Mouse (Mus musculus) thymus, adult 2 months (tissue): ENCODE measurements around the gene Erich6b. TPM values are rescaled to one million over a fixed set of nuclear protein-coding genes. Genes with fewer than 3 reads are reported as not detected.

Experiments
- DNase-seq: peaks from one replicate; pipeline ENCODE4 v3.0.0; 2021
- H3K27ac ChIP-seq: fragments of 200-500 bp; 2 replicates; pipeline ENCODE4 v1.5.1; 2012; ENCODE audit warnings: low read length, control low read depth; ENCODE audit not compliant: control insufficient read depth, insufficient read depth
- H3K27me3 ChIP-seq: fragments of 200-500 bp; 2 replicates; pipeline ENCODE4 v1.6.1; 2012; ENCODE audit warnings: mild to moderate bottlenecking, low read length, moderate library complexity, mixed read lengths; ENCODE audit not compliant: control insufficient read depth, insufficient read depth
- H3K36me3 ChIP-seq: fragments of 200-500 bp; 2 replicates; pipeline ENCODE4 v1.6.1; 2012; ENCODE audit warnings: mild to moderate bottlenecking, low read length, moderate library complexity; ENCODE audit not compliant: control insufficient read depth, insufficient read depth
- H3K4me1 ChIP-seq: fragments of 200-500 bp; replicated peaks from 2 replicates; pipeline ENCODE4 v1.6.1; 2012; ENCODE audit warnings: low read length; ENCODE audit not compliant: control insufficient read depth, insufficient read depth
- H3K4me3 ChIP-seq: fragments of 200-500 bp; 2 replicates; pipeline ENCODE4 v1.5.1; 2012; ENCODE audit warnings: mild to moderate bottlenecking, low read length, control low read depth, moderate library complexity; ENCODE audit not compliant: control insufficient read depth, insufficient read depth
- CTCF ChIP-seq: fragments of 200-500 bp; IDR thresholded peaks from 2 replicates; pipeline ENCODE4 v1.5.1; 2012; ENCODE audit warnings: mild to moderate bottlenecking, control low read depth, low read length, moderate library complexity, borderline replicate concordance; ENCODE audit not compliant: control insufficient read depth, poor library complexity, insufficient read depth; ENCODE audit errors: extremely low read depth
- POLR2A ChIP-seq: fragments of 200-500 bp; IDR thresholded peaks from 2 replicates; pipeline ENCODE4 v1.6.1; 2012; ENCODE audit warnings: mild to moderate bottlenecking, low read length, control low read depth, moderate library complexity; ENCODE audit not compliant: control insufficient read depth, poor library complexity, insufficient read depth; ENCODE audit errors: extremely low read depth
- WGBS: fragments of 180-500 bp; shearing (Covaris S2); methylation state at CpG from one replicate; pipeline ENCODE4 v1.1.7; 2018; 5-methylcytosine and 5-hydroxymethylcytosine counted together
- polyA plus RNA-seq: library from polyadenylated mRNA; depleted of rRNA; stranded (reverse); fragments of >200 nt; gene quantifications from 2 replicates; pipeline ENCODE4 v1.2.3, GENCODE M21; 2012; rRNA removed

Erich6b gene
- polyA plus RNA-seq, 1 experiment = not detected

DNA sequence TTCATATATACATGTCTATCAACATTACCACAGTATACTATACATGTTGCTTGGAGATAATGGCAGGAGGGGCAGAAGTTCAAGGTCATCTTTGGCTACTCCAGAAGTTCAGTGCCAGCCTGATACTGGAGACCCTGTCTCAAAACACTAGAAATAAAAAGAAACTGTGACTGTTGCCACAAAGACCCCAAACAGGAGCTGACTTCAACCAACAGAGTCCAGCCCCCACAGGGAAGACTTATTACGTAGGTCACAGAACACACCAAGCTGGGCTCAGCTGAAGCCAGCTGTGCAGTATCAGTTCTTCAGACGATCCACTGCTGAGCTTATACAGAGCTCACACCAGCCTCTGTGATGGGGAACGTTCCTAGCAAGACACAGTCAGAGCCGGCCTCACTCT, 74.4 kb downstream of the Erich6b start:
- 96% methylated on average over 4 of the region's 4 CpGs for WGBS

More for the DNA sequence above, 74.4 kb downstream of the Erich6b start:
- no peaks in the 10 kb centered on the region for H3K27me3 ChIP-seq
- peaks cover 78% of the 10 kb centered on the region for H3K36me3 ChIP-seq
- no peak overlapping the region for H3K27ac ChIP-seq
- H3K4me1 ChIP-seq = no peaks in the 10 kb centered on the region
- no peak for TF ChIP-seq POLR2A
- no peak for TF ChIP-seq CTCF
- H3K4me3 ChIP-seq = no peak overlapping the region
- no peak for DNase-seq

Other genes with a start within 250 kb of the Erich6b start
- 0.05 and 0.11 TPM in 2 replicates for gene Siah3, start 186.3 kb upstream of the Erich6b start, polyA plus RNA-seq
- gene Spert, start 49.1 kb upstream of the Erich6b start, polyA plus RNA-seq = 0.09 and 0.58 TPM in 2 replicates
- gene Cog3, start 112.3 kb downstream of the Erich6b start, polyA plus RNA-seq = 16.1 and 16.2 TPM in 2 replicates
- gene Slc25a30, start 144.8 kb downstream of the Erich6b start, polyA plus RNA-seq = 10.9 and 15.7 TPM in 2 replicates
- 2,302 and 2,614 TPM in 2 replicates for gene Tpt1, start 202.8 kb downstream of the Erich6b start, polyA plus RNA-seq